Mouse (Mus musculus): ENCODE measurements around the gene Eif3a.

Eif3a gene

DNA sequence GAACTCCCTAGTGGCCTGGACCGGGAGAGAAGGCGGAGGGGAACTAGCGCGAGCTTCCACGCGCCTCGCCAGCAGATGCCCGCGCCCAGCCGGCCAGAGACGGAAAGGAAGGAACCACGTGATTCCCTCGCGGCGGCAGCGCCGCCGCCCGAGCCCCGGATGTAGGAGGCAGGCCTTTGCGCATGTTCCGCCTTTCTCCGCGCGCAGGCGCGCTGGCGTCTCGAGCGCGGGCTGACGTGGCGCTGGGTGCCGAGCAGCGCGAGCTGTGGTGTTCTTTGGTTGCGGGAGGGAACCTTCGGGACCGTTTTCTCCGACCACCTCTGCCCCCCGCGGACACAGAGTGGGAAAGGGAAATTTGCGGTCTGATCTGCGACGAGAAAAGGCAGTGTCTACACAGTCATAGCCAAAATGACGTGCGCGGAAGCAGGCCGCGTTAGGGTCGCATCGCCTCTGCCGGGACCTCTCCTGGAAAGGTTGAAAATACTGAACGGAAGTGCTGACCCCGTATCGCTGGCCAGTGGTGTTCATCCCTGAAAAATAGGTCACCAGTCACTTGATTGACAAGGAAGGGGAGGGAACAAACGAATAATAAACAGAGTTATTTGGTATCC is at the start of gene Eif3a:
Gene Eif3a (minus strand): TSS at position 108 of the 611 bp plus-strand sequence.
- peak; percentile 87 for DNase-seq (ENCODE audit: low spot score)

DNA sequence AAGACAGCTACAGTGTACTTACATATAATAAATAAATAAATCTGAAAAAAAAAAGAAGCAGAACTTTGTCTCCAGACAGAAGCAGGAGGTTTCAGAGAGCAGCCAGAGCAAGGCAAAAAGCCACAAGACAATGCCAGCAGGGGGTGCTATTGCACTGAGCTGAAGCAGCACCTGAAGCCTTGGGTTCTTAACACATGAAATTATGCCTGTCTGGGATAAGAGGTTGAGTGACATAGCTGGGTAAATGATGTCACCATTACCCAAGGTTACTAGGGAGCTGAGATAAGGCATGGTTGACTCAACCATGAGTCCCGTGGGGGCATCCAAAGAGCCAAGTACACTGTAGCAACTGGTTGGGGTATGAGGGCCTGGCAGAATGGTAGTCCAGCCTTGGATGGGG is 47.3 kb upstream of the Eif3a start:
- DNase-seq (ENCODE audit: low spot score), result peak; percentile 84

GRCm38 (mm10) chr19:60818677-60819076 is 28.2 kb upstream of the Eif3a start:
- DNase-seq (ENCODE audit: low spot score), result no peak

DNA sequence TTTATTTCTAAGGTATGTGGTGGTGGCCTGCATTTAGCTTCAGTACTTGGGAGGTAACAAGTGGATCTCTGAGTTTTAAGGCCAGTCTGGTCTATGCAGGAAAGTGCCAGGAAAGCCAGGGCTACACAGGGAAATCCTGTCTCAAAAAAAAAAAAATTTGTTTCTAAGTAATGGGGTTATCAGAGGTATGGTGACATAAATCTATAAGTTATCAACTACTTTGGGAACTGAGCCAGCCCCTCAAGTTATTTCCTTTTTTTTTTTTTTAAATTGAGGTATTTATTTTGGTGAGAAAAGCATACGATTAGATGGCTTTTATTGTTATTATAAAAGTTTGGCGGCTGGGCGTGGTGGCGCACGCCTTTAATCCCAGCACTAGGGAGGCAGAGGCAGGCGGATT is 22.7 kb upstream of the Eif3a start:
- DNase-seq (ENCODE audit: low spot score), result no peak

DNA sequence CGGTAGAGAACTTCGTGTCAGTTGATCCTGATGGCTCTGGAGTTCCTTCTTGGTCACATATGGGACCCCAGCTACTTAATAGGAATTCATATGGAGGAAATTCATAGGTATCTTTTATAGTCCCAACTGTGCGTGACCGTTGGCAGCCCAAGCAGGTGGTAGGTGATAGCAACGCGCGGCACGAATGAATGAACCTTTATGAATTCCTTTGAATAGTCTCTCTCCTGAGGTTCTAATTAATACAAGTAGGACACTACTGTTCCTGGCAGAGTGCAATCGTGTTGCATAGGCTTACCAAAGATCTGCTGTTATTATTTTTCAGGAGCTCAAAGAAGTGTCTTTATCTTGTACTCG is 21.6 kb upstream of the Eif3a start:
- no peak for DNase-seq (ENCODE audit: low spot score)

GRCm38 (mm10) chr19:60811098-60812035 is 20.9 kb upstream of the Eif3a start, which contains the start of gene Fam45a:
Gene Fam45a (plus strand): TSS chr19:60811585.
- peak; percentile 92 for DNase-seq (ENCODE audit: low spot score)

GRCm38 (mm10) chr19:60809927-60810326 is 19.5 kb upstream of the Eif3a start:
- no peak for DNase-seq (ENCODE audit: low spot score)

DNA sequence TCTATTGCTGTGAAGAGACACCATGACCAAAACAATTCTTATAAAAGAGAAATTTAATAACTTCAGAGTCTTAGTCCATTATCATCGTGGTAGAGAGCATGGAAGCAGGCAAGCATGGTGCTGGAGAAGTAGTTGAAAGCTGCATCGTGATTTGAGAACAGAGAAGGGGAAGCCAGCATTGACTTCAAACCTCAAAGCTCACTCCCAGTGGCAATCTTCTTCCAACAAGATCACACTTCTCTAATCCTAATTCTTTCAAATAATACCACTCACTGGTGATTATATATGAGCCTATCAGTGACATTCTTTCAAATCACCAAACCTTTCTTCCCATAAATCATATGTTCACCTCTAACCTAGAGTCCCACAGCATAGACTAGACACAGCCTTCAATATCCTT is 14.4 kb upstream of the Eif3a start:
- no peak for DNase-seq (ENCODE audit: low spot score)

DNA sequence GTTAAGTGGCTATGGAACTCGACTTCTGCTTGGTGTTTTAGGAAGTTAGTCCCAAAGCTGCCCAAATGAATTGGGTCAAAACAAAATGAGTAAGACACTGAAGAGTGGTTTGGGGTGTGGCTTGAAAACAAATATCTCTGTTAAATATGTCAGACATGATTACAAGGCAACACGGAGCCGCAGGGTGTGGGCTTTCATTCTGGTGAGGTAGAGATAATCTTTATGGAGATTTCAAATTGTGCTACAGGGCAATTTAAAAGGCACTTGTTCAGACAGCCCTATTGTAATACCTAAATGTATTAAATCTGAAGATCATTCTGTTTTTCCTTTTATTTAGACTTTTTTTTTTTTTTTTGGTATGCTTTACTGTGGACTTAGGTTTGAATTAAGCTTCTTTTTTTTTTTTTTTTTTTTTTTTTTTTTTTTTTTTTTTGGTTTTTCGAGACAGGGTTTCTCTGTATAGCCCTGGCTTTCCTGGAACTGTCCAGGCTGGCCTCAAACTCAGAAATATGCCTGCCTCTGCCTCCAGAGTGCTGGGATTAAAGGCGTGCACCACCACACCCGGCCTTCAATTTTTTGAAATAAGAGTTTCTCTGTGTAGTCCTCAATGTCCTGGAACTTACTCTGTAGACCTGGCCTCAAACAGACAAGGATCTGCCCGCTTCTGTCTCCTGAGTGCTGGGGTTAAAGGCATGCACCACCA is 9.6 kb upstream of the Eif3a start:
- peak; percentile 81 for DNase-seq (ENCODE audit: low spot score)

GRCm38 (mm10) chr19:60797415-60797814 is 7.0 kb upstream of the Eif3a start:
- DNase-seq (ENCODE audit: low spot score), result no peak

DNA sequence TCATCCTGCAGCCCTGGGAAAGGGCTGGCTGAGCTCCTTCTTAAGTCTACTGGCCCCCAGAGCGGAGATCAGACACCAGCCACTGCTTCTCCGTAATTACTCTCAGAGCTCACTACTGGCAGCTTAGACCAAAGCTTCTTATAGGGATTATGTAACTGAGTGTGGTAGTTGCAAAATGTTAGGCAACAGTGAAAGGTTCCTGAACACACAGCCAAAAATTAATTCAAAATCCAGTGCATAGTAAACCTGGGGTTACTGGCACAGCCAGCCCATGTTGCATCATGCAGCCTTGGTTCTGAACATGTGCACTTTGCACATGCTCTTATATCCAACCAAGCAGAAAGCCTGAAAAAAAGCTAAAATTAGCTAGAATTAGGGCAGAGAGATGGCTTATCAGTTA is 4.8 kb upstream of the Eif3a start:
- DNase-seq (ENCODE audit: low spot score), result no peak

GRCm38 (mm10) chr19:60793170-60793707 is 2.8 kb upstream of the Eif3a start:
- DNase-seq (ENCODE audit: low spot score), result no peak

DNA sequence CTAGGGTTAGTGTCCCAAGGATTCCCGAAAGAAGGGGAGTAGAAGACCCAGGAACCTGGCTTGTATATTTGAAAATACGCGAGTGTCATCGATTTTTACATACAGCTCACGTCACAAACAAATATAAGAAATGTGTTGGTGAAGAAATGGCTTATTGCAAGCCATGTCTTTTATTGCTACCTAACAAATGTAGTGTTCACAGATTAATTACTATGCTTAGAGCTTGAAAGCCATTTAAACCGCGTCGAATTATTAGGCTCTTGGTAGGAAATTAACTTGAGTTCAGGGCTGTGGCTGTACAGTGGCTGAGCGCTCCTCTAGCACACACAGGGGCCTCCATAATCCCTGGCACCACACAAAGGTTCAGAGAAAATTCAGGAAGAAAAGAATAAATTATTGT is 706 bp upstream of the Eif3a start:
- DNase-seq (ENCODE audit: low spot score), result no peak

GRCm38 (mm10) chr19:60789919-60790506 is 445 bp downstream of the Eif3a start:
- no peak for DNase-seq (ENCODE audit: low spot score)

GRCm38 (mm10) chr19:60789452-60789851 is 1.0 kb downstream of the Eif3a start:
- DNase-seq (ENCODE audit: low spot score), result no peak

- no peak for DNase-seq (ENCODE audit: low spot score)
Observed at GRCm38 (mm10) chr19:60788214-60788960, 2.1 kb downstream of the Eif3a start.

DNA sequence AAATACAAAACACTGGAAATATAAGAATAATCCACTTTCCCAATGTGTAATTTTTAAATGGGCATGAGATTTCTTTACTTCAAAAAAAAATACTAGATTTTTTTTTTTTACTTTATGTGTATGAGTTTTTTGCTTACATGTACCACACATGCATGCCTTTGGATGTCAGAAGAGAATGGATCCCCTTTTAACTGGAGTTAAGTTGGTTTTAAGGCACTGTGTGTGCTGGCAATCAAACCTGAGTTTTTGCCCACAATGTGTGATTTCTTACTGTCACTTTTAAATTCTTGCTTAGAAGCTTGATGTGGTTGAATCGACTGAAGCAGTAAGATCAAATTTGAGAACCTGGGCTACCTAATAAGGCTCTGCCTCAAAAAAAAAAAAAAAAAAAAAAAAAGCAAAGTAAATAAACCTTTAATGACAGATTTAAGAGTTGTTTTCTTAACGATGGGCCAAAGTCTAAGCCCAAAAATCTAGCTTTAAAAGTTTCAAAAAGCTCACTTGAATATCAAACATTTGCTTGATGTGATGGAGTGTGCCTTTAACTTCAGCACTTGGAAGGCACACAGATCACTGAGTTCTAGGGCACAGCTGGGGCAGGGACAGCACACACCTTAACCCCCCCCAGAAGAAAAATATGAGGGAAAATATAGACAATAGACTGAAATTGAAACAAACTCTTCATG is 2.9 kb downstream of the Eif3a start:
- DNase-seq (ENCODE audit: low spot score), result no peak

DNA sequence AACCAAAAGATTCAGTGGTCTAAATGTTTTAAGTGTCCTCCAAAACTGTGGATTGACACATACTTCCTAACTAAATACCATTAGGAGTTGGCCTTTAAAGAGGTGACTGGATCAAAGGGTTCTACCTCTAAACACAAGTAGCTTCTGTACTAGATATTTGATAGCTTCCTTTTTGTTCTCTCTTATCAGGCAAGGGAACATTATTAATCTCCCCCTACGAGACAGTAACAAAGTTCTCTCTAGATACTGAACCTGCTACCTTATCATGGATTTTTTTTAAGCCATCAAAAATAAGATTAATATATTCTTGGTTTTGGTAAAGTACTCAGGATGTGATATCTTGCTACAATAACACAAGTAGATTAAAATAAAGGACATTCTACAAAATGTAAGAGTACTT is 5.7 kb downstream of the Eif3a start:
- no peak for DNase-seq (ENCODE audit: low spot score)

DNA sequence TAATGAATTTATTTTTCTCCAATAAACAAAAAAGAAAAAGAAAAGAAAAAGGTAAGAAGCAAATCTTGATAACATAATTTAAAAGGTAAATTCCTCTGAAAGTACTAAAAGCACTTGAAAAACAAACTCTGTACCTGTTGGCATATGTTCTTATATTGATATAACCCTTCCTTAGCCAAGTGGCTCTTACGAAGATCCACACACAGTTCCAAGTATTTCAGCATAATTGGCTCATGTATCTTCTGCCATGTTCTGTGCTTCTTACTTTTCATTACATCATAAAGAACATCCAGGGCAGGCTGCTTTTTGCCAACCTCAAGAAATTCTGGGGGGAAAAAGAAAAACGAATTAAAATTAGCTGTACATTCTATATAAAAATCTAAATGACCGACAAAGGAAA is 8.4 kb downstream of the Eif3a start:
- DNase-seq (ENCODE audit: low spot score), result no peak

DNA sequence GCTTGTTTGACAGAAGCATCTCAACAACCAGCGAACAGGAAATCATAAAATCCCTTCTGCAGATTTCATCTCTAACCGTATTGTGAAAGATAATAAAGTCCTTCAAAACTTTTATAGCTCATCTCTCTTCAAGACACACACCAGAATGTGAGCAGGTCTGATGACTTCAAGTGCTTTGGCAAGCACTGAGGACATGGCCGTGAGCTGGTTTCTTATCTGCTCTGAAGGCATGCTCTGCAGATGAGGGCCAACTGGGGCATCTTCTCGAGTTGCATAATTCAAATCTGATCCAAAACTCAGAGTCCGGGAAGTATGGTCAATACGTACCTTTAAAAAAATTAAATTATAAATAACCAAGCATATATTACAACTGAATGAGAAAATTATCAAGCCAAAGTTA is 17.1 kb downstream of the Eif3a start:
- DNase-seq (ENCODE audit: low spot score), result no peak
